Mouse (Mus musculus): ENCODE measurements around the gene Tmed9.
A peak's percentile ranks its signal among the peaks of the same experiment; 100 is the strongest.
"Not testable (repeated sequence)": the region's sequence is repeated elsewhere in the genome, so short reads cannot be mapped to it uniquely, and the experiment has no call there.

Gene Tmed9

GRCm38 (mm10) chr13:55607624-55608006 lies 34.1 kb downstream of the Tmed9 start:
- no peak for DNase-seq (ENCODE audit: low spot score)

GRCm38 (mm10) chr13:55611996-55612395 lies 38.5 kb downstream of the Tmed9 start:
- no peak for DNase-seq (ENCODE audit: low spot score)

- DNase-seq (ENCODE audit: low spot score): no peak
These were observed 39.9 kb downstream of the Tmed9 start for GRCm38 (mm10) chr13:55613471-55613870.

- DNase-seq (ENCODE audit: low spot score): no peak
These were observed 45.8 kb downstream of the Tmed9 start for GRCm38 (mm10) chr13:55619328-55619727.

GRCm38 (mm10) chr13:55620275-55620674 lies 46.7 kb downstream of the Tmed9 start:
- no peak for DNase-seq (ENCODE audit: low spot score)

GRCm38 (mm10) chr13:55622156-55622648 lies 48.7 kb downstream of the Tmed9 start:
- DNase-seq (ENCODE audit: low spot score): not testable (repeated sequence)

- peak; percentile 84 for DNase-seq (ENCODE audit: low spot score)
These were observed 49.4 kb downstream of the Tmed9 start, which contains the start of gene Caml for GRCm38 (mm10) chr13:55622649-55623541. TSS of gene Caml (plus strand) at chr13:55623005.

GRCm38 (mm10) chr13:55634639-55635127 lies 61.2 kb downstream of the Tmed9 start, which contains the start of gene Ddx46:
TSS of gene Ddx46 (plus strand) at chr13:55635027.
- DNase-seq (ENCODE audit: low spot score): peak; percentile 94

- no peak for DNase-seq (ENCODE audit: low spot score)
These were observed 61.6 kb downstream of the Tmed9 start for GRCm38 (mm10) chr13:55635146-55635571.

- DNase-seq (ENCODE audit: low spot score): no peak
These were observed 62.9 kb downstream of the Tmed9 start for GRCm38 (mm10) chr13:55636185-55636983.

- peak; percentile 72 for DNase-seq (ENCODE audit: low spot score)
These were observed 66.9 kb downstream of the Tmed9 start for GRCm38 (mm10) chr13:55640480-55640879.

- no peak for DNase-seq (ENCODE audit: low spot score)
These were observed 71.0 kb downstream of the Tmed9 start for GRCm38 (mm10) chr13:55644525-55644924.

Data from urinary bladder, postnatal 25 days (tissue).